Mouse (Mus musculus) hindbrain, postnatal 0 days (tissue): Measurements from ENCODE around the gene Ccdc137. TPM values are rescaled to one million over a fixed set of nuclear protein-coding genes. Genes with fewer than 3 reads are reported as not detected.

Experiments
- ATAC-seq: fragments of 200-750 bp; cut with Nextera tagmentation; 2 replicates; pipeline ENCODE4 v1.8.0; 2017; ENCODE audit warnings: mild to moderate bottlenecking, moderate TSS enrichment, moderate library complexity
- DNase-seq: peaks from one replicate; pipeline ENCODE4 v3.0.0-alpha.2; 2015; ENCODE audit warnings: low spot score
- H3K27ac ChIP-seq: fragments of 300-500 bp; sonication (generic); 2 replicates; pipeline ENCODE4 v1.5.1; 2014; ENCODE audit warnings: mild to moderate bottlenecking
- H3K27me3 ChIP-seq: fragments of 300-500 bp; sonication (generic); 2 replicates; pipeline ENCODE4 v1.6.1; 2014; ENCODE audit warnings: low read length, mixed read lengths; ENCODE audit not compliant: insufficient read depth
- H3K36me3 ChIP-seq: fragments of 300-500 bp; sonication (generic); 2 replicates; pipeline ENCODE4 v1.6.1; 2014; ENCODE audit warnings: low read length, mixed read lengths; ENCODE audit not compliant: insufficient read depth
- H3K4me1 ChIP-seq: fragments of 300-500 bp; sonication (generic); 2 replicates; pipeline ENCODE4 v1.6.1; 2014; ENCODE audit warnings: antibody characterized with exemption, low read length, mixed read lengths; ENCODE audit not compliant: insufficient read depth
- H3K4me2 ChIP-seq: fragments of 300-500 bp; sonication (generic); 2 replicates; pipeline ENCODE4 v1.6.1; 2014; ENCODE audit warnings: low read depth, mild to moderate bottlenecking, low read length, moderate library complexity, mixed read lengths
- H3K4me3 ChIP-seq: fragments of 300-500 bp; sonication (generic); 2 replicates; pipeline ENCODE4 v1.5.1; 2014; ENCODE audit warnings: low read length
- H3K9ac ChIP-seq: fragments of 300-500 bp; sonication (generic); replicated peaks from 2 replicates; pipeline ENCODE4 v1.6.1; 2014; ENCODE audit warnings: mild to moderate bottlenecking, low read length, moderate library complexity, mixed read lengths
- H3K9me3 ChIP-seq: fragments of 300-500 bp; sonication (generic); 2 replicates; pipeline ENCODE4 v1.6.1; 2016; ENCODE audit warnings: low read length, mixed read lengths
- CTCF ChIP-seq: IDR thresholded peaks from 2 replicates; pipeline ENCODE4 v1.5.1; 2016; ENCODE audit warnings: antibody characterized with exemption, control low read depth, low read depth
- WGBS: fragments of 180-500 bp; shearing (Covaris S2); extraction: QIAGEN DNeasy Blood & Tissue Kit; methylation state at CpG from one replicate; pipeline ENCODE4 v1.1.7; 2014; 5-methylcytosine and 5-hydroxymethylcytosine counted together
- polyA plus RNA-seq: library from polyadenylated mRNA; unstranded; fragments of >200 nt; fragmentation: Nextera tagmentation; extraction: Ambion mirVana; gene quantifications from 2 replicates; pipeline ENCODE4 v1.2.1, GENCODE M21; 2015
- total RNA-seq: library from RNA; depleted of rRNA; stranded (reverse); fragments of >200 nt; gene quantifications from 2 replicates; pipeline ENCODE4 v1.2.3, GENCODE M21; 2014

Gene Ccdc137
- total and polyA plus RNA-seq, 2 experiments from 2014 or later: 15.4 to 17.3 TPM

DNA sequence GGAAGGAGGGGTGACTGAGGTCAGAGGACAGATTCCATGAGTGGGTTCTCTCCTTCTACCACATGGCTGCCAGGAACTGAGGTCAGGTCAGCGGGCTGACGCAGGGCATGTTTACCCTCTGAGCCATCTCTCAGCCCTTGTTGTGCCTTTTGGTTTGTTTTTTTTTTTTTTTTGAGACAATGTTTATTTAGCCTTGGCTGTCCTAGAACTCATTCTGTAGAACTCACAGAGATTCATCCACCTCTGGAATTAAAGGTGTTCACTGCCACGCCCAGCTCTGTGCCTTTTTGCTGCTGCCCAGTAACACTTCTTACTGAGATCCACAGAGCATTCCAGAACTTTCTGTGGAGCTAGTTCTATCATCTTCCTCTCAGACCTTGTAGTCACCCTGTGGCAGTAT is 47.7 kb downstream of the Ccdc137 start:
- no peak for TF ChIP-seq CTCF
- DNase-seq (no peak), ATAC-seq (no peak)
- H3K27ac ChIP-seq: no peak overlapping the region
- no peaks in the 10 kb centered on the region for H3K36me3 ChIP-seq
- no peak overlapping the region for H3K9ac ChIP-seq
- no peaks in the 10 kb centered on the region for H3K9me3 ChIP-seq
- no peak overlapping the region for H3K4me2 ChIP-seq
- H3K4me1 ChIP-seq: no peaks in the 10 kb centered on the region
- H3K4me3 ChIP-seq: no peak overlapping the region
- 89% methylated on average over 3 of the region's 3 CpGs for WGBS
- H3K27me3 ChIP-seq: no peaks in the 10 kb centered on the region

DNA sequence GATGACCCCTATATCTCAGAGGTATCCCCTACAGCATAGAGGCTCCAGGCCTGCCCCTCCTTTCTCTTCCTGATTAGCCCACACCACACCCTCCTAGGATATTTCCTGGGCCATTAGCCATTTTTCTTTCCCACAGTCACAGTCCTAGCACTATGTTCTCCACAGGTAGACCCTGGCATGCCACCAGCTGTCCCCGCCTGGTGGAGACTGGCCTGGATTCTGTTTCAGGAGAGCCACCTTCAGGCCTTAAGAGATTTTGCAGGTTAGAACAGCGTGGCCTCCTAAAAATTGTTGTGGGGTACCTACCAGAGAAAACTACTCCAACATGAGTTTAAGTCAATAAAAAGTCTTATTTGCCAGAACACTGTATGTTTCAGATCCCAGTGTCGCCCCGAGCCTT is 49.0 kb downstream of the Ccdc137 start:
- TF ChIP-seq CTCF: peak; percentile 58
- Histone ChIP-seq H3K4me3 (no peak overlapping the region), H3K9ac (no peak overlapping the region), H3K27ac (no peak overlapping the region), H3K9me3 (no peaks in the 10 kb centered on the region), H3K27me3 (no peaks in the 10 kb centered on the region), H3K4me1 (no peaks in the 10 kb centered on the region), H3K36me3 (no peaks in the 10 kb centered on the region), H3K4me2 (no peak overlapping the region)
- WGBS: 54% methylated on average over 4 of the region's 4 CpGs
- DNase-seq: peak; percentile 27
- ATAC-seq: no peak

GRCm38 (mm10) chr11:120507611-120508289 is 49.8 kb downstream of the Ccdc137 start:
- Histone ChIP-seq H3K4me2 (no peak overlapping the region), H3K36me3 (no peaks in the 10 kb centered on the region), H3K27ac (no peak overlapping the region), H3K27me3 (no peaks in the 10 kb centered on the region), H3K4me3 (no peak overlapping the region), H3K9me3 (no peaks in the 10 kb centered on the region), H3K9ac (no peak overlapping the region), H3K4me1 (no peaks in the 10 kb centered on the region)
- 75% methylated on average over 13 of the region's 13 CpGs for WGBS
- ATAC-seq (no peak), DNase-seq (no peak)
- no peak for TF ChIP-seq CTCF

GRCm38 (mm10) chr11:120508290-120508870 is 50.5 kb downstream of the Ccdc137 start:
- no peak for DNase-seq
- Histone ChIP-seq H3K4me1 (no peaks in the 10 kb centered on the region), H3K36me3 (no peaks in the 10 kb centered on the region), H3K9ac (no peak overlapping the region), H3K27ac (no peak overlapping the region), H3K4me2 (no peak overlapping the region), H3K4me3 (no peak overlapping the region), H3K27me3 (no peaks in the 10 kb centered on the region), H3K9me3 (no peaks in the 10 kb centered on the region)
- TF ChIP-seq CTCF: no peak
- WGBS: 77% methylated on average over 9 of the region's 9 CpGs
- no peak for ATAC-seq

- no peaks in the 10 kb centered on the region for H3K36me3 ChIP-seq
- DNase-seq (no peak), ATAC-seq (no peak)
- no peaks in the 10 kb centered on the region for H3K4me1 ChIP-seq
- H3K27ac ChIP-seq: no peak overlapping the region
- no peak overlapping the region for H3K9ac ChIP-seq
- no peaks in the 10 kb centered on the region for H3K27me3 ChIP-seq
- 37% methylated on average over 4 of the region's 4 CpGs for WGBS
- no peaks in the 10 kb centered on the region for H3K9me3 ChIP-seq
- H3K4me3 ChIP-seq: no peak overlapping the region
- TF ChIP-seq CTCF: no peak
- H3K4me2 ChIP-seq: no peak overlapping the region
Measured at GRCm38 (mm10) chr11:120509940-120510339, 52.0 kb downstream of the Ccdc137 start.

DNA sequence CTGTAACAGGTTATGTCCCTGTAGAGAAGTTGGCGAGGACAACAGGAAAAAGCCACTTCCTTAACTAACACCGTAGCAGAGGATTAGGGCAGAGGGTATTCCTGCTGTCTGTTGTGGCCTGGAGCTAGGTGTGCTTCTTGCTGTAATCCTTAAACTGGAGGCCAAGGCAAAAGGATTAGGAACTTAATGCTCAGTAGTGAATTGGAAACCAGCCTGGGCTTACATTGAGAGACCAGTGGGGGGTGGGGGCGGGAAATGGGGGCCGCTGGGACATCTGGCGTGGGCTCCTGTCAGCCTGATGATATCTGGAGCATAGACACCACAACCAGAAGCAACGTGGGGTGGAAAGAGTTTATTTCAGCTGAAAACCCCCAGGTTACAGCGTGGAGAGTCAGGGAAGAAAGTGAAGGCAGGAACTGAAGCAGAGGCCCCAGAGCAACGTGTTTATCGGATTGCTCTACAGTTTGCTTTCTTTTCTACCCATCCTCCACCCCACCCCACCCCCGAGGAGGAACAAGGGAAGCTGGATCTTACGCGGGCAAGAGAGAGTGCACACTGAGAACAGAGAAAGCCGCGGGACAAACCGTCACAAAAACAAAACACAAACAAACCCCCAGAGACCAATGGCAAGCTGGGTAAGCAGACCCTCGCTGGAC is 52.6 kb downstream of the Ccdc137 start:
- DNase-seq (peak; percentile 36), ATAC-seq (no peak)
- Histone ChIP-seq H3K9me3 (no peaks in the 10 kb centered on the region), H3K4me1 (no peaks in the 10 kb centered on the region), H3K36me3 (no peaks in the 10 kb centered on the region), H3K9ac (no peak overlapping the region), H3K27ac (no peak overlapping the region), H3K27me3 (no peaks in the 10 kb centered on the region), H3K4me3 (no peak overlapping the region), H3K4me2 (peak overlapping the region; percentile 43)
- WGBS: 10% methylated on average over 16 of the region's 16 CpGs
- no peak for TF ChIP-seq CTCF
